Mouse (Mus musculus) bone marrow, adult 2 months (tissue): Measurements from ENCODE around the gene Zmym6. TPM values are rescaled to one million over a fixed set of nuclear protein-coding genes. Genes with fewer than 3 reads are reported as not detected.
"Not testable (repeated sequence)": the region's sequence is repeated elsewhere in the genome, so short reads cannot be mapped to it uniquely, and the experiment has no call there.

Experiments used
- H3K27ac ChIP-seq: fragments of 200-500 bp; 2 replicates; pipeline ENCODE4 v1.5.1; 2012; ENCODE audit warnings: low read depth, mild to moderate bottlenecking, control low read depth, inconsistent platforms, low read length; ENCODE audit not compliant: control insufficient read depth, poor library complexity, insufficient read depth
- H3K4me1 ChIP-seq: fragments of 200-500 bp; 2 replicates; pipeline ENCODE4 v1.6.1; 2011; ENCODE audit warnings: low read length; ENCODE audit not compliant: control insufficient read depth, insufficient read depth
- H3K4me3 ChIP-seq: fragments of 200-500 bp; replicated peaks from 2 replicates; pipeline ENCODE3; 2011; ENCODE audit warnings: mild to moderate bottlenecking, low read depth, low read length, control low read depth; ENCODE audit not compliant: control insufficient read depth
- CTCF ChIP-seq: fragments of 200-500 bp; IDR thresholded peaks from 2 replicates; pipeline ENCODE4 v1.5.1; 2011; ENCODE audit warnings: low read length, control low read depth; ENCODE audit not compliant: control insufficient read depth, insufficient read depth
- POLR2A ChIP-seq: fragments of 200-500 bp; IDR thresholded peaks from 2 replicates; pipeline ENCODE4 v1.6.1; 2011; ENCODE audit warnings: low read depth, mild to moderate bottlenecking, control low read depth, low read length, borderline replicate concordance; ENCODE audit not compliant: control insufficient read depth
- WGBS: fragments of 180-500 bp; shearing (Covaris S2); methylation state at CpG from one replicate; pipeline ENCODE4 v1.1.7; 2018; 5-methylcytosine and 5-hydroxymethylcytosine counted together
- polyA plus RNA-seq: library from polyadenylated mRNA; stranded (reverse); fragments of >200 nt; gene quantifications from 2 replicates; pipeline ENCODE4 v1.2.4, GENCODE M21; 2011; ENCODE audit warnings: low replicate concordance; ENCODE audit not compliant: missing spikeins, insufficient read depth, insufficient read length

The Zmym6 gene
- polyA plus RNA-seq, 1 experiment: 3.0 TPM

DNA sequence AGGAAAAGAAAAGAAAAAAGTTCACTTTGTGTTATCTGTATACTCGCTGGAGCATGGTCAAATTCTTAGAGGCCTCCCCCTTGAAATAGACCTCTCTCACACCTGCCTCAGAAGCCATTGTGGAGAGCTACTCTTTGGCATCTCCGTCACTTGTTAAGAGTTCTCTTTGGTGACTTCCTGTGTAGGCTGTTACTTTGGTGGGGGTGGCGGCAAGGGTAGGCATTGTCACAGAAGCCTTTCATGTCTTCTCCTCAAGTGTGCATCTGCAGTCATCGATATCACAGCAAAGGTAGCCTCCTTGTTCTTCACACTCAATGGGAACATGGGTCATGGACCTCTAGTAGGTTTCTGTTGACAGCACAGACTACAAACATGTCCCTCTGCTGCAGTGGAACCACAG lies 17.9 kb downstream of the Zmym6 start:
- TF ChIP-seq POLR2A (no peak), CTCF (no peak)
- Histone ChIP-seq H3K4me1 (no peaks in the 10 kb centered on the region), H3K27ac (no peak overlapping the region), H3K4me3 (no peak overlapping the region)
- 86% methylated on average over 4 of the region's 4 CpGs for WGBS

DNA sequence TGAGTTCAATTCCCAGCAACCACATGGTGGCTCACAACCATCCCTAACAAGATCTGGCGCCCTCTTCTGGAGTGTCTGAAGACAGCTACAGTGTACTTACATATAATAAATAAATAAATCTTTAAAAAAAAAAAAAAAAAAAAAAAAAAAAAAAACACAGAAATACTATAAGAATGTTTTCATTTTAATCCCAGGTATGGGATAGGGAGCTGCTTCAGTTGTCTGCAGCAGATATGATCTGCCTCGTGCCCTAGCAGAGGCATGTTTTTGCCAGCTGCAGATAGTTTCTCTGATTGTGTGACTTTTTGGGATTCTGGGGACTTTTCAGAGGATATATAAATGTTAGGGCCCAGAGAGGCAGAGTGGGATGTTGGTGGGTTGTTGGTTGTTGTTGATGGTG lies 22.4 kb downstream of the Zmym6 start:
- WGBS: 78% methylated on average over 1 of the region's 2 CpGs
- H3K27ac ChIP-seq, H3K4me3 ChIP-seq: not testable (repeated sequence)

GRCm38 (mm10) chr4:127107566-127107965 lies 30.4 kb downstream of the Zmym6 start:
- no peak overlapping the region for H3K4me3 ChIP-seq
- H3K27ac ChIP-seq: no peak overlapping the region
- TF ChIP-seq CTCF (no peak), POLR2A (no peak)
- 81% methylated on average over 4 of the region's 4 CpGs for WGBS
- no peaks in the 10 kb centered on the region; the same call in 1 of the 2 replicates for H3K4me1 ChIP-seq

More for the DNA sequence above, 22.4 kb downstream of the Zmym6 start:
- H3K4me1 ChIP-seq: not testable (repeated sequence)

DNA sequence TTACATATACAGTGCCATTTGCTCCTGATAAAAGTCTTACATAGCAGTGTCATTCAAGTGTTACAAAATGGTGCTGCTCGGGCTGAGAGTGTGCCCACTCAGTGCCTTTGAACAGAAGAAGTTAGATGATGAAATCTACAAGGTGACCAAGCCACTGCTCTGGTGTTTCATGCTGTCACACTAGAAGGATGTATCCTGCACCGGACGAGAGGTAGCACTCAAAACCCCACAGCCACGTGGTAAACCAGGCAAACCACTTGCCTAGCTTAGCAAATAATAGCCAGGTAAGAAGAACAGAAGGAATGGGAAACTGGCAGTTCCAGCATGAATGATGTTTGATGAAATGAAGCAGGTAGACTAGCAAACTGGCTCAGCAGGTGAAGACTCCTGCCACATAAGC lies 33.4 kb downstream of the Zmym6 start:
- Histone ChIP-seq H3K4me3 (no peak overlapping the region), H3K27ac (no peak overlapping the region), H3K4me1 (no peaks in the 10 kb centered on the region; the same call in 1 of the 2 replicates)
- TF ChIP-seq CTCF (no peak), POLR2A (no peak)
- 68% methylated on average over 4 of the region's 4 CpGs for WGBS

- TF ChIP-seq POLR2A (no peak), CTCF (no peak)
- H3K27ac ChIP-seq: no peak within 1 kb of the TSS
- 91% methylated on average over 5 of the region's 5 CpGs for WGBS
- no peak within 1 kb of the TSS for H3K4me3 ChIP-seq
- H3K4me1 ChIP-seq: peaks cover 1% of the 10 kb centered on the region; the same call in 1 of the 2 replicates
These were observed 46.2 kb downstream of the Zmym6 start, which contains the start of gene Tmem35b for GRCm38 (mm10) chr4:127123391-127123790. TSS of gene Tmem35b (plus strand) at chr4:127123691.

DNA sequence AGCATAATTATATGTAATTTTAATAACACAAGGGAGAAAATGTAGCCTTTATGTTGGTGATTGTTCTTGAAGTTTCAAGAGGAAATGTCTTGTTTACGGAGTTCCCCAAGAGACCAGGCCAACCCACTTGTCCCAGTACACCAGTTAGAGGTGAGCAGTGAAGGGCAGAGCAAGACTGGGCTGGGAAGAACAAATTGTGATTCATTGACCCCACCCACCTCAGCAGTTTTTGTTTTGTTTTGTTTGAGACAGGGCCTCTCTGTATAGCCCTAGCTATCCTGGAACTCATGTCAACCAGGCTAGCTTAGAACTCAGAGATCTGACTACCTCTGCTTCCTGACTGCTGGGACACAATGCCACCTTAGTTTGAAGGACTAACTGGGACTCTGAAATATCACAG lies 47.1 kb downstream of the Zmym6 start:
- peaks cover 1% of the 10 kb centered on the region; the same call in 1 of the 2 replicates for H3K4me1 ChIP-seq
- H3K4me3 ChIP-seq: no peak overlapping the region
- no peak for TF ChIP-seq POLR2A
- TF ChIP-seq CTCF: no peak
- WGBS: 82% methylated on average over 1 of the region's 1 CpGs
- H3K27ac ChIP-seq: no peak overlapping the region

GRCm38 (mm10) chr4:127125834-127126463 lies 48.8 kb downstream of the Zmym6 start:
- H3K4me3 ChIP-seq: peak overlapping the region; percentile 75
- H3K4me1 ChIP-seq: peaks cover 1% of the 10 kb centered on the region; the same call in 1 of the 2 replicates
- no peak overlapping the region for H3K27ac ChIP-seq
- TF ChIP-seq CTCF (no peak), POLR2A (peak; percentile 69; the same call in 1 of the 2 replicates)
- WGBS: under 1% methylated on average over 35 of the region's 35 CpGs

DNA sequence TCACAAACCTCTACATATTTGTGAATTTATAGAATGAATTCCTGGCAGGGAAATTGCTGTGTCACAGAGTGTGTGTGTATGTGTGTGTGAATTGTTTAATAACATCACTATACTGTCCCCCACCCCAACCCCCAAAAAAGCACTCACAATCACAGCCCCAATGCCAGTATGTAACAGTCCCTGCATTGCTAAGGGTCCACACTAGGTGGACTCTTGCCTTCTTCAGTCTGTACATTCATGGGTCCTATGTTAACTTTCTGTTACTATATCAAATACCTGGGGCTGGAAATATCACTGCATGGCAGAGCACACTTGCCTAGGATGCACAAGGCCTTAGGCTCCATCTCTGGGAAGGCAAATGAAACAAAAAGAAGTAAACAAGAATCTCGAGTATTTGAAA lies 57.5 kb downstream of the Zmym6 start:
- H3K4me1 ChIP-seq: no peaks in the 10 kb centered on the region
- H3K4me3 ChIP-seq: no peak overlapping the region
- WGBS: 30% methylated on average over 1 of the region's 1 CpGs
- H3K27ac ChIP-seq: no peak overlapping the region
- TF ChIP-seq POLR2A (no peak), CTCF (no peak)

DNA sequence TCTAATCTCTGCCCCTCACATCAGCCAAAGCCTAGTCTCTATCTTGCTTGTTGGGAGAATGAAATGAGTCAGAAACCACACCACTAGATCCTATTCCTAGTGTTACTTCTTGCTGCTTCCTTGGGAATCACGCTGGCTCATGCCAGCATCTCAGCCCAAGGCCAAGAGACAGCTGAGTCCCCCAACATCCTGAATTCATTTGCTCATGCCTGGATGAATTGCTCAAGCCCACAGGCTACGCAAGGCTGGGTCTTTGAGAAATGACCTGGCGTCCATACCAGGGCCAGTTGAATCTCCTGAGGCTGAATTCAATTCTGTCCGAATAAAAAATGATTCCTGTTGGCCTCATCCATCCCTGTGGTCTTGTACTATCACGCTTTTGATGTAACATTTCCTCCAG lies 60.4 kb downstream of the Zmym6 start:
- Histone ChIP-seq H3K4me3 (no peak overlapping the region), H3K4me1 (no peaks in the 10 kb centered on the region), H3K27ac (no peak overlapping the region)
- 75% methylated on average over 5 of the region's 5 CpGs for WGBS
- TF ChIP-seq POLR2A (no peak), CTCF (no peak)
